In genomic region chr10:41552319-41552718, GRCm38 (mm10) we compare ENCODE assay signal across 9 mouse cellular contexts. TPM values are rescaled to one million over a fixed set of nuclear protein-coding genes. Genes with fewer than 3 reads are reported as not detected.
DNase-seq lines count a peak whose midpoint lies in the region; ATAC-seq and TF ChIP-seq lines count a peak whose summit lies in the region.
"Had no signal": no experiment of that assay in that cellular context is flagged by ENCODE, and none has a peak within 500 bp of the region (broad histone marks: within the 10 kb centered on the region; RNA-seq: fewer than 3 reads in every experiment).

No protein-coding gene starts in this region.

- H3K4me1 ChIP-seq in lung, embryonic 15.5 days: peaks cover 27% of the 10 kb centered on the region
- H3K4me1 ChIP-seq in intestine, postnatal 0 days (replicated peaks; ENCODE audit: control insufficient read depth, insufficient read depth, low read length): peaks cover 12% of the 10 kb centered on the region; the same call in 1 of the 2 replicates
- H3K4me1 ChIP-seq in hindbrain, embryonic 13.5 days (replicated peaks): peaks cover 7% of the 10 kb centered on the region; the same call in 1 of the 2 replicates
- H3K4me1 ChIP-seq in forebrain, embryonic 14.5 days (ENCODE audit: control insufficient read depth, insufficient read depth, low read length): peaks cover 10% of the 10 kb centered on the region

- H3K27me3 ChIP-seq in lung, embryonic 15.5 days: no peaks in the 10 kb centered on the region
- no peaks in the 10 kb centered on the region for H3K27me3 ChIP-seq in intestine, postnatal 0 days (replicated peaks; ENCODE audit: control insufficient read depth, insufficient read depth, low read length)
- H3K27me3 ChIP-seq in hindbrain, embryonic 13.5 days: no peaks in the 10 kb centered on the region
- no peaks in the 10 kb centered on the region for H3K27me3 ChIP-seq in forebrain, embryonic 14.5 days (replicated peaks; ENCODE audit: control insufficient read depth, insufficient read depth, low read length)
- H3K27me3 ChIP-seq: liver, embryonic 15.5 days had no signal

- ATAC-seq in lung, embryonic 15.5 days (ENCODE audit: borderline replicate concordance, extremely low read depth, low FRiP score, low TSS enrichment): no peak
- peak; percentile 75 for ATAC-seq in intestine, postnatal 0 days
- ATAC-seq in hindbrain, embryonic 13.5 days (ENCODE audit: low FRiP score): no peak
- no peak for ATAC-seq in forebrain, embryonic 14.5 days

- H3K27ac ChIP-seq in lung, embryonic 15.5 days: 0 out of 2 replicates have a peak overlapping the region, but pooled peaks have one; percentile 33
- peak overlapping the region; percentile 89 for H3K27ac ChIP-seq in intestine, postnatal 0 days (ENCODE audit: low read depth, low read length)
- no peak overlapping the region for H3K27ac ChIP-seq in hindbrain, embryonic 13.5 days
- H3K27ac ChIP-seq in forebrain, embryonic 14.5 days (ENCODE audit: low read depth, low read length): no peak overlapping the region
- H3K27ac ChIP-seq: liver, embryonic 15.5 days had no signal

- H3K4me3 ChIP-seq in lung, embryonic 15.5 days: no peak overlapping the region
- H3K4me3 ChIP-seq in intestine, postnatal 0 days (ENCODE audit: low read depth, low read length): no peak overlapping the region
- no peak overlapping the region for H3K4me3 ChIP-seq in hindbrain, embryonic 13.5 days
- H3K4me3 ChIP-seq in forebrain, embryonic 14.5 days (ENCODE audit: low read depth, low read length): no peak overlapping the region
- H3K4me3 ChIP-seq: liver, embryonic 15.5 days had no signal

- H3K4me2 ChIP-seq in lung, embryonic 15.5 days: no peak overlapping the region
- H3K4me2 ChIP-seq in intestine, postnatal 0 days (replicated peaks; ENCODE audit: low read depth): peak overlapping the region; percentile 10; the same call in 1 of the 2 replicates
- H3K4me2 ChIP-seq in hindbrain, embryonic 13.5 days: no peak overlapping the region
- no peak overlapping the region for H3K4me2 ChIP-seq in forebrain, embryonic 14.5 days (ENCODE audit: low read length)
- H3K4me2 ChIP-seq: liver, embryonic 15.5 days had no signal

- peaks cover 5% of the 10 kb centered on the region; the same call in 1 of the 2 replicates for H3K9me3 ChIP-seq in lung, embryonic 15.5 days
- H3K9me3 ChIP-seq in intestine, postnatal 0 days (ENCODE audit: control insufficient read depth): no peaks in the 10 kb centered on the region
- H3K9me3 ChIP-seq in hindbrain, embryonic 13.5 days: peaks cover 6% of the 10 kb centered on the region
- H3K9me3 ChIP-seq in forebrain, embryonic 14.5 days (replicated peaks; ENCODE audit: control insufficient read depth, low read length): peaks cover 4% of the 10 kb centered on the region
- H3K9me3 ChIP-seq: liver, embryonic 15.5 days had no signal

- DNase-seq in lung, postnatal 36 days: no peak
- DNase-seq in ZHBTc4 (ENCODE audit: low read depth, low spot score): peak; percentile 68
- peak; percentile 15 to 33 for DNase-seq in thymus, postnatal 10 days (ENCODE audit: low spot score in 2 of 2)
- DNase-seq in forebrain, embryonic 14.5 days (ENCODE audit: low spot score): no peak
- no peak for DNase-seq in layer of hippocampus, postnatal 36 days

- WGBS in lung, embryonic 15.5 days: 40% methylated on average over 3 of the region's 3 CpGs
- WGBS in intestine, postnatal 0 days: 36% methylated on average over 3 of the region's 3 CpGs
- 43% methylated on average over 3 of the region's 3 CpGs for whole genome bisulfite sequencing in hindbrain, embryonic 13.5 days
- 19% methylated on average over 3 of the region's 3 CpGs for WGBS in forebrain, embryonic 14.5 days

- TF ChIP-seq CTCF in intestine, postnatal 0 days (IDR thresholded peaks at IDR 0.05; ENCODE audit: low read depth): no peak

- H3K9ac ChIP-seq in lung, embryonic 15.5 days: no peak overlapping the region
- no peak overlapping the region; the same call in 1 of the 2 replicates for H3K9ac ChIP-seq in intestine, postnatal 0 days (ENCODE audit: low read depth, low read length)
- no peak overlapping the region for H3K9ac ChIP-seq in hindbrain, embryonic 13.5 days
- H3K9ac ChIP-seq in forebrain, embryonic 14.5 days (ENCODE audit: low read length): no peak overlapping the region
- H3K9ac ChIP-seq: liver, embryonic 15.5 days had no signal

- H3K36me3 ChIP-seq in lung, embryonic 15.5 days: no peaks in the 10 kb centered on the region
- H3K36me3 ChIP-seq in intestine, postnatal 0 days (ENCODE audit: control insufficient read depth, insufficient read depth): no peaks in the 10 kb centered on the region
- peaks cover 7% of the 10 kb centered on the region for H3K36me3 ChIP-seq in hindbrain, embryonic 13.5 days
- no peaks in the 10 kb centered on the region for H3K36me3 ChIP-seq in forebrain, embryonic 14.5 days (ENCODE audit: control insufficient read depth, insufficient read depth, low read length)
- H3K36me3 ChIP-seq: liver, embryonic 15.5 days had no signal

RNA-seq across cellular contexts. Expression of gene Cd164, which starts 33.1 kb away (rescaled TPM):
- 171 and 176 TPM in 2 replicates for polyA plus RNA-seq in lung, embryonic 15.5 days (2015; fragmentation: Nextera tagmentation; extraction: Ambion mirVana)
- polyA plus RNA-seq in intestine, postnatal 0 days (2015; fragmentation: Nextera tagmentation; extraction: Ambion mirVana): 181 and 189 TPM in 2 replicates
- polyA plus RNA-seq in hindbrain, embryonic 13.5 days (2015; fragmentation: Nextera tagmentation; extraction: Ambion mirVana): 55.9 and 62.1 TPM in 2 replicates
- 84.8 and 89.1 TPM in 2 replicates for polyA plus RNA-seq in forebrain, embryonic 14.5 days (2014; fragmentation: Nextera tagmentation; extraction: Ambion mirVana)
- total RNA-seq in layer of hippocampus, postnatal 36 days (2021): 10 to 100 TPM; 61.5 to 63.0 TPM

Comparison
In these comparisons a context has a peak if more than half of its experiments do, and no peak if none do; other contexts are left out.
1. H3K27ac ChIP-seq: peak in lung, embryonic 15.5 days (single experiment) and intestine, postnatal 0 days (single experiment); none in hindbrain, embryonic 13.5 days (single experiment) and forebrain, embryonic 14.5 days (single experiment).
2. DNase-seq: peak in ZHBTc4 (single experiment) and thymus, postnatal 10 days (2 of 2); none in lung, postnatal 36 days (single experiment), forebrain, embryonic 14.5 days (single experiment) and layer of hippocampus, postnatal 36 days (0 of 2).